9 mouse cellular contexts compared by ENCODE assay signal in genomic region chr2:74657251-74658023, GRCm38 (mm10). TPM values are rescaled to one million over a fixed set of nuclear protein-coding genes. Genes with fewer than 3 reads are reported as not detected.
DNase-seq lines count a peak whose midpoint lies in the region; ATAC-seq and TF ChIP-seq lines count a peak whose summit lies in the region.
"Had no signal": no experiment of that assay in that cellular context is flagged by ENCODE, and none has a peak within 500 bp of the region (broad histone marks: within the 10 kb centered on the region; RNA-seq: fewer than 3 reads in every experiment).

No protein-coding gene starts in this region.

- TF ChIP-seq POLR2A in kidney, adult 2 months (IDR thresholded peaks at IDR 0.05; ENCODE audit: low read depth, low read length): no peak

- H3K4me3 ChIP-seq in kidney, adult 2 months (ENCODE audit: insufficient read depth, low read depth, low read length): no peak overlapping the region
- H3K4me3 ChIP-seq in hindbrain, embryonic 12.5 days: peak overlapping the region; percentile 30
- peak overlapping the region; percentile 27 for H3K4me3 ChIP-seq in midbrain, embryonic 12.5 days
- no peak overlapping the region for H3K4me3 ChIP-seq in layer of hippocampus, adult 2 months

- no peaks in the 10 kb centered on the region; the same call in 1 of the 2 replicates for H3K9me3 ChIP-seq in hindbrain, embryonic 12.5 days (replicated peaks)
- no peaks in the 10 kb centered on the region for H3K9me3 ChIP-seq in midbrain, embryonic 12.5 days

- TF ChIP-seq CTCF in kidney, adult 2 months (conservative IDR thresholded peaks at IDR 0.05; ENCODE audit: insufficient read depth, insufficient read length, low read depth, low read length): no peak
- TF ChIP-seq CTCF in layer of hippocampus, adult 2 months (conservative IDR thresholded peaks at IDR 0.05): no peak

- peaks cover 28% of the 10 kb centered on the region for H3K27me3 ChIP-seq in kidney, adult 2 months (replicated peaks; ENCODE audit: control insufficient read depth, insufficient read depth, low read length)
- H3K27me3 ChIP-seq in hindbrain, embryonic 12.5 days: peaks cover 80% of the 10 kb centered on the region
- peaks cover 87% of the 10 kb centered on the region for H3K27me3 ChIP-seq in midbrain, embryonic 12.5 days

- H3K4me2 ChIP-seq in hindbrain, embryonic 12.5 days (replicated peaks): 0 out of 2 replicates have a peak overlapping the region, but pooled peaks have one; percentile 13
- H3K4me2 ChIP-seq in midbrain, embryonic 12.5 days (replicated peaks): no peak overlapping the region

- no peaks in the 10 kb centered on the region for H3K36me3 ChIP-seq in kidney, adult 2 months (ENCODE audit: control insufficient read depth, insufficient read depth, low read length)
- no peaks in the 10 kb centered on the region for H3K36me3 ChIP-seq in hindbrain, embryonic 12.5 days
- no peaks in the 10 kb centered on the region for H3K36me3 ChIP-seq in midbrain, embryonic 12.5 days

- intact Hi-C loops in left cerebral cortex, postnatal 10 days (cut with DNase I): loop anchor here (5.0 kb wide), 1 partner anchor 35 kb away; the partner anchor contains the start of gene Hoxd10

- DNase-seq in kidney, adult 2 months: peak; percentile 36
- no peak for DNase-seq in kidney, postnatal 36 days
- peak; percentile 63 for DNase-seq in ZHBTc4 (ENCODE audit: low read depth, low spot score)
- DNase-seq in left cerebral cortex, postnatal 10 days (ENCODE audit: extremely low spot score in 1 of 2, low spot score in 2 of 2): no peak
- DNase-seq in cerebellum, adult 11-12 months: no peak
- no peak for DNase-seq in layer of hippocampus, adult 2 months (ENCODE audit: low spot score in 2 of 2)

- H3K27ac ChIP-seq in kidney, adult 2 months (ENCODE audit: insufficient read depth, low read depth, low read length): no peak overlapping the region
- peak overlapping the region; percentile 80 for H3K27ac ChIP-seq in hindbrain, embryonic 12.5 days
- H3K27ac ChIP-seq in midbrain, embryonic 12.5 days (replicated peaks): no peak overlapping the region; the same call in 1 of the 2 replicates
- H3K27ac ChIP-seq in layer of hippocampus, adult 2 months: no peak overlapping the region

- no peak for ATAC-seq in hindbrain, embryonic 12.5 days (ENCODE audit: low FRiP score)
- no peak for ATAC-seq in midbrain, embryonic 12.5 days (ENCODE audit: low FRiP score, low read depth)

- peak overlapping the region; percentile 45; the same call in 1 of the 2 replicates for H3K9ac ChIP-seq in hindbrain, embryonic 12.5 days
- 0 out of 2 replicates have a peak overlapping the region, but pooled peaks have one; percentile 6 for H3K9ac ChIP-seq in midbrain, embryonic 12.5 days (replicated peaks)

- no peaks in the 10 kb centered on the region for H3K4me1 ChIP-seq in kidney, adult 2 months (ENCODE audit: control insufficient read depth, insufficient read depth, low read length)
- H3K4me1 ChIP-seq in hindbrain, embryonic 12.5 days: peaks cover 9% of the 10 kb centered on the region
- peaks cover 10% of the 10 kb centered on the region for H3K4me1 ChIP-seq in midbrain, embryonic 12.5 days

- 6% methylated on average over 62 of the region's 62 CpGs for WGBS in kidney, adult 2 months
- 2% methylated on average over 62 of the region's 62 CpGs for WGBS in hindbrain, embryonic 12.5 days
- 3% methylated on average over 62 of the region's 62 CpGs for WGBS in midbrain, embryonic 12.5 days

RNA-seq across cellular contexts. Expression of gene Evx2, which starts 1.9 kb away (rescaled TPM):
- polyA plus RNA-seq in kidney, adult 2 months (2012; rRNA removed): not detected in 2 replicates
- 2.7 and 3.2 TPM in 2 replicates for polyA plus RNA-seq in hindbrain, embryonic 12.5 days (2016; fragmentation: Nextera tagmentation; extraction: Ambion mirVana)
- 1.2 and 1.4 TPM in 2 replicates for polyA plus RNA-seq in midbrain, embryonic 12.5 days (2016; fragmentation: Nextera tagmentation; extraction: Ambion mirVana)
- total RNA-seq in left cerebral cortex, postnatal 10 days (2021): not detected
- not detected for total RNA-seq in layer of hippocampus, adult 2 months (2021)
- total RNA-seq: heart, adult 18-20 months had no signal

RNA-seq across cellular contexts. Expression of gene Hoxd13, which starts 10.7 kb away (rescaled TPM):
- not detected in 2 replicates for polyA plus RNA-seq in kidney, adult 2 months (2012; rRNA removed)
- not detected in 2 replicates for polyA plus RNA-seq in hindbrain, embryonic 12.5 days (2016; fragmentation: Nextera tagmentation; extraction: Ambion mirVana)
- polyA plus RNA-seq in midbrain, embryonic 12.5 days (2016; fragmentation: Nextera tagmentation; extraction: Ambion mirVana): 0.21 TPM in 1 of 2 replicates, not detected in the other
- not detected for total RNA-seq in left cerebral cortex, postnatal 10 days (2021)
- not detected for total RNA-seq in layer of hippocampus, adult 2 months (2021)
- total RNA-seq: heart, adult 18-20 months had no signal

RNA-seq across cellular contexts. Expression of gene Hoxd12, which starts 17.4 kb away (rescaled TPM):
- not detected in 2 replicates for polyA plus RNA-seq in kidney, adult 2 months (2012; rRNA removed)
- polyA plus RNA-seq in hindbrain, embryonic 12.5 days (2016; fragmentation: Nextera tagmentation; extraction: Ambion mirVana): not detected in 2 replicates
- not detected in 2 replicates for polyA plus RNA-seq in midbrain, embryonic 12.5 days (2016; fragmentation: Nextera tagmentation; extraction: Ambion mirVana)
- not detected for total RNA-seq in left cerebral cortex, postnatal 10 days (2021)
- not detected for total RNA-seq in layer of hippocampus, adult 2 months (2021)
- total RNA-seq: heart, adult 18-20 months had no signal

RNA-seq across cellular contexts. Expression of gene Hoxd11, which starts 21.9 kb away (rescaled TPM):
- 2.1 and 2.8 TPM in 2 replicates for polyA plus RNA-seq in kidney, adult 2 months (2012; rRNA removed)
- not detected in 2 replicates for polyA plus RNA-seq in hindbrain, embryonic 12.5 days (2016; fragmentation: Nextera tagmentation; extraction: Ambion mirVana)
- not detected in 2 replicates for polyA plus RNA-seq in midbrain, embryonic 12.5 days (2016; fragmentation: Nextera tagmentation; extraction: Ambion mirVana)
- not detected for total RNA-seq in left cerebral cortex, postnatal 10 days (2021)
- not detected for total RNA-seq in layer of hippocampus, adult 2 months (2021)
- total RNA-seq: heart, adult 18-20 months had no signal

RNA-seq across cellular contexts. Expression of gene Hoxd10, which starts 34.3 kb away (rescaled TPM):
- 7.6 and 7.9 TPM in 2 replicates for polyA plus RNA-seq in kidney, adult 2 months (2012; rRNA removed)
- polyA plus RNA-seq in hindbrain, embryonic 12.5 days (2016; fragmentation: Nextera tagmentation; extraction: Ambion mirVana): not detected in 2 replicates
- polyA plus RNA-seq in midbrain, embryonic 12.5 days (2016; fragmentation: Nextera tagmentation; extraction: Ambion mirVana): not detected in 2 replicates
- not detected for total RNA-seq in left cerebral cortex, postnatal 10 days (2021)
- total RNA-seq in layer of hippocampus, adult 2 months (2021): not detected
- total RNA-seq: heart, adult 18-20 months had no signal

Comparison
In these comparisons a context has a peak if more than half of its experiments do, and no peak if none do; other contexts are left out.
1. DNase-seq: peak in kidney, adult 2 months (single experiment) and ZHBTc4 (single experiment); none in kidney, postnatal 36 days (0 of 2), left cerebral cortex, postnatal 10 days (0 of 2), cerebellum, adult 11-12 months (single experiment) and layer of hippocampus, adult 2 months (0 of 2).
2. H3K4me3 ChIP-seq: peak in hindbrain, embryonic 12.5 days (single experiment) and midbrain, embryonic 12.5 days (single experiment); none in kidney, adult 2 months (single experiment) and layer of hippocampus, adult 2 months (single experiment).